Mouse (Mus musculus) small intestine, adult 2 months (tissue): ENCODE measurements around the gene H2-DMa. TPM values are rescaled to one million over a fixed set of nuclear protein-coding genes. Genes with fewer than 3 reads are reported as not detected.

ENCODE experiments used
- H3K27ac ChIP-seq: fragments of 200-500 bp; 2 replicates; pipeline ENCODE4 v1.5.1; 2012; ENCODE audit warnings: low read depth, low read length, control low read depth, inconsistent platforms; ENCODE audit not compliant: insufficient read depth
- H3K27me3 ChIP-seq: fragments of 200-500 bp; 2 replicates; pipeline ENCODE4 v1.6.1; 2012; ENCODE audit warnings: mild to moderate bottlenecking, moderate library complexity, low read length, inconsistent platforms; ENCODE audit not compliant: control insufficient read depth, insufficient read depth
- H3K36me3 ChIP-seq: fragments of 200-500 bp; 2 replicates; pipeline ENCODE4 v1.6.1; 2012; ENCODE audit warnings: mild to moderate bottlenecking, low read length, control low read depth, inconsistent platforms; ENCODE audit not compliant: control insufficient read depth, insufficient read depth
- H3K4me1 ChIP-seq: fragments of 200-500 bp; 2 replicates; pipeline ENCODE4 v1.6.1; 2012; ENCODE audit warnings: low read length, inconsistent platforms, mixed read lengths; ENCODE audit not compliant: control insufficient read depth, insufficient read depth, insufficient read length
- H3K4me3 ChIP-seq: fragments of 200-500 bp; 2 replicates; pipeline ENCODE4 v1.5.1; 2012; ENCODE audit warnings: low read depth, mild to moderate bottlenecking, control low read depth, inconsistent platforms, low read length, moderate library complexity
- CTCF ChIP-seq: fragments of 200-500 bp; IDR thresholded peaks from 2 replicates; pipeline ENCODE4 v1.5.1; 2012; ENCODE audit warnings: low read depth, mild to moderate bottlenecking, control low read depth, inconsistent platforms, low read length, moderate library complexity, mixed read lengths; ENCODE audit not compliant: insufficient replicate concordance, insufficient read length; ENCODE audit errors: extremely low read depth
- POLR2A ChIP-seq: fragments of 200-500 bp; IDR thresholded peaks from 2 replicates; pipeline ENCODE4 v1.6.1; 2012; ENCODE audit warnings: low read depth, mild to moderate bottlenecking, control low read depth, inconsistent platforms, low read length, moderate library complexity
- WGBS: fragments of 180-500 bp; shearing (Covaris S2); methylation state at CpG from one replicate; pipeline ENCODE4 v1.1.7; 2018; 5-methylcytosine and 5-hydroxymethylcytosine counted together
- polyA plus RNA-seq: library from polyadenylated mRNA; depleted of rRNA; stranded (reverse); fragments of >200 nt; gene quantifications from 2 replicates; pipeline ENCODE4 v1.2.3, GENCODE M21; 2012

H2-DMa gene
- polyA plus RNA-seq, 1 experiment, result 169 TPM

DNA sequence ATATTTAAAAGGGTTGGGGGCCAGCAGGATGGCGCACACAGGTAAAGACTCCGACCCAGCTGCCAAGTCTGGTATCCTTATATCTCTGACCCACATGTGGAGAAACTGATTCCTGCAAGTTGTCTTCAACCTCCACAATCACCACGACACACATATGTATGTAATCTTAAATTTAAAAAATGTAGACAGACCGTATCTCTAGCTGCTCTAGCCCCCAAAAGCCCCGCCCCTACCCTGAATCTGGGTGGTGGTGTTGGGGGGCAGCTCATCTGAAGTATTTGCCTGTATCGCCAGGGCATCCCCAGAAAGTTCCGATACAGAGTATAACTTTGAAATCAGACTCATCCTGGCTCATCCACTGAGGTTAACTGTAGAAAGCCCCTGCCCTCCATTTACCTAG lies 12.8 kb upstream of the H2-DMa start:
- no peak overlapping the region for H3K4me3 ChIP-seq
- H3K36me3 ChIP-seq, result peaks cover 12% of the 10 kb centered on the region
- 89% methylated on average over 7 of the region's 7 CpGs for WGBS
- TF ChIP-seq CTCF, result no peak
- H3K4me1 ChIP-seq, result peaks cover 6% of the 10 kb centered on the region; the same call in 1 of the 2 replicates
- no peak overlapping the region for H3K27ac ChIP-seq
- H3K27me3 ChIP-seq, result no peaks in the 10 kb centered on the region

DNA sequence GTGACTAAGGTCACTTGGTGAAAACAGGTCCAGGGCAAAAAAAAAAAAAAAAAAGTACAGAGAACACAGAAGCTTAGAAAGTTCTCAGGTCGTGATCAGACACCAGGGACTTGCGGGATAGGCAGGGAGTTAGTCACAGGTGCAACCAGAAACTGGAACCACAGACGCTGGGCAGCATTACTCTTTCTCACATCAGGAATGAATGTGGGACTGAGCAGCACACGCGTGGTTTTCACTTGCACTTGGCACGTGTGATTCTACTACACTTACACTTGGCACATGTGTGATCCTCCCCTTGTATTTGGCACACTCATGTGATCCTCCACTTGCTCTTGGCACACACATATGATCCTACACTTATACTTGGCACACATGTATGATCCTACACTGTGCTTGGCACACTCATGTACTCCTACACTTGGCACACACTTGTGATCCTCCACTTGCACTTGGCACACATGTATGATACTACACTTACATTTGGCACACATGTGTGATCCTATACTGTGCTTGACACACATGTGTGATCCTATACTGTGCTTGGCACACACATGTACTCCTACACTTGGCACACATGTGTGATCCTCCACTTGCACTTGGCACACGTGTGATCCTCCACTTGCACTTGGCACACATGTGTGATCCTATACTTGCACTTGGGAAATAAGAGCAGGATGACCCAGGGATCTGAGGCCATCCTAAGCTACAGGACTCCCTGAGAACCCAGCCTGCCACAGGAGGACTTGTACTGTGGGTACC lies 12.1 kb upstream of the H2-DMa start:
- WGBS, result 68% methylated on average over 7 of the region's 7 CpGs
- Histone ChIP-seq H3K27me3 (no peaks in the 10 kb centered on the region), H3K27ac (no peak overlapping the region), H3K36me3 (peaks cover 19% of the 10 kb centered on the region), H3K4me1 (peaks cover under 1% of the 10 kb centered on the region; the same call in 1 of the 2 replicates), H3K4me3 (no peak overlapping the region)
- TF ChIP-seq POLR2A (no peak), CTCF (no peak)

DNA sequence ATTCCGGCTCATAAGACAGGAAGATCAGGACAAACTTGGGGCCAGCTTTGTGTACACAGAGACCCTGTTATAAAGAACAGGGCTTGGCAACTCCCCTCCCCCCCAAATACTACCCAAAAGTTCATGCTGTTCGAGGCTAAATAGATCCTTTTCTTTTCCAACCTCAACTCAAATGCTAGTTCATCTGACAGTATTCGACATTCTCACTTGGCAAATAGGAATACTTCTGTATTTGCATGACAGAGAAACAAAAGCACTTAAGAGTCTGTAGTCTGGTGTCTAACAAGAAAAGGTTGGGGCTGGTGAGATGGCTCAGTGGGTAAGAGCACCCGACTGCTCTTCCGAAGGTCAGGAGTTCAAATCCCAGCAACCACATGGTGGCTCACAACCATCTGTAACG lies 10.9 kb upstream of the H2-DMa start:
- Histone ChIP-seq H3K36me3 (peaks cover 31% of the 10 kb centered on the region), H3K4me1 (no peaks in the 10 kb centered on the region), H3K4me3 (no peak overlapping the region), H3K27ac (no peak overlapping the region), H3K27me3 (no peaks in the 10 kb centered on the region)
- TF ChIP-seq POLR2A, result no peak
- no peak for TF ChIP-seq CTCF
- 86% methylated on average over 5 of the region's 6 CpGs for WGBS

DNA sequence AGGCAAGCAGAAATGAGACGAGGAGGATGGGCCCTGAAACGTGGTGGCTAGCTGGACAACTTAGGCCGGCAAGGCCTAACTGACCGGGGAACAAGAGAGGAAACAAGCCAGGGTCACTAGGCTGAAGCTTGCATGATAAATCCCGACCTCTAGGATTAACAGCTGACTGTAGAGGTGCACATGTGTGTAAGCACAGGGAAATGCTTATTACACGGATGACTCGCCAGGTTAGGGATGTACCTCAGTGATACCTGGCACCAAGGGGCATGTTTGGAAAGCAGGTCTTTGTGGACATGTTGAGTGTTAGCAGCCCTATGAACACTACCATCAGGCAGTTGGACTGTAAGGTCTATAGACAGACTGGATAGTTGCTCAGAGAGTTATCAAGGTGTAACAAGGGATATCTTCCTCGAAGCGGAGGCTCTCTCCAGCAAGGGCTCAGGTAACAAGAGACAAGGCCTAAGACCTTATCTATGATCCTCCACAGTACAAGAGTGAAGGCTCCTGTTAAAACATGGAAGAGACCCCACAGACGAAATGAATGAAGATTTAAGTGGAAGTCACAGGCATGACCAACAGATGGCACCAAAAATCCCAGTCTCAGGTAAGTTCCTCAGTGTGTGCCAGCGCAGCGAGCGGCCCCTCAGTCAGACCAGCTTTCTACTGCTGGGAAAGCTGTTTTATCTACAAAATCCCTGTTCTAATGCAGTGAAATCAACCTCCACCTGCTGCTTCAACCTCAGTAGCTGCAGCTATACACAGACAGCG lies 10.1 kb upstream of the H2-DMa start:
- Histone ChIP-seq H3K4me1 (no peaks in the 10 kb centered on the region), H3K4me3 (no peak overlapping the region), H3K27me3 (no peaks in the 10 kb centered on the region), H3K27ac (no peak overlapping the region), H3K36me3 (peaks cover 38% of the 10 kb centered on the region)
- WGBS, result 75% methylated on average over 14 of the region's 14 CpGs
- TF ChIP-seq POLR2A (no peak), CTCF (peak; percentile 20; the same call in 1 of the 2 replicates)

DNA sequence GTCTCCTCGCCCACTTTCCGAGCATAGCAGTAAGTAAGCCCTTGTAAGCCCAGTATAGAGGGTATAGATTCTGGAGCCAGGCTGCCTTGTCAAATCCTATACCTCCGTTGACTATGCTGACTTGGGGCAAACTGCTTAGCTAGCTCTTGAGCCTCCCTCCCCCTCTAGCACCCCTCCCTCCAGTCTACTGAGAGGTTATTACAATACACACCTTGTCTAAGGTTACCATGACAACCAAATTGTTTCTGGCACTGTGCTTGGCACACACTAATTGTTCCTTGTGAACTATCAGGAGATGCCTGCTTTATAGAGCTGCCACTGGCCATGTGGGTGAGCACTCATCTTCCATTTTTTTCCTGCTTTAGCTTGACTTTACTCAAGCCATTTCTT lies 9.5 kb upstream of the H2-DMa start:
- WGBS, result 56% methylated on average over 3 of the region's 3 CpGs
- TF ChIP-seq POLR2A (no peak), CTCF (no peak)
- Histone ChIP-seq H3K27me3 (no peaks in the 10 kb centered on the region), H3K27ac (no peak overlapping the region), H3K4me1 (no peaks in the 10 kb centered on the region), H3K4me3 (no peak overlapping the region), H3K36me3 (peaks cover 44% of the 10 kb centered on the region)

DNA sequence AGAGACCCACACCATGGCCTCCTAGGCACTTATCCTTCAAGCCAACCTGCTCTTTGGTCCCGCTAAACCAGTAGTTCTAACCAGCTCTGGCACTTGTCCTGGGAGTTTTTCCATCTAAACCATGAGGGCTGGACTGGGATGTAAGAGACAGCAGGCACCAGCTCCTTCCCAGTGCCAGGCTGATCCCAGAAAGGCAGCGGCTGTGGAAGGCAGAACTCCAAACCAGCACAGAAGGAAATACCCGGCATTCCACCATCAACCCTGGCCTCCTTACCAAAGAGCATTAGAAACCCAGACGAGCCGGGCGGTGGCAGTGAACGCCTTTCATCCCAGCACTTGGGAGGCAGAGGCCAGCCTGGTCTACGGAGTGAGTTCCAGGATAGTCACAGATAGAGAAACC lies 9.0 kb upstream of the H2-DMa start:
- TF ChIP-seq CTCF (no peak), POLR2A (no peak)
- WGBS, result 37% methylated on average over 8 of the region's 8 CpGs
- Histone ChIP-seq H3K27ac (no peak overlapping the region), H3K27me3 (no peaks in the 10 kb centered on the region), H3K4me3 (no peak overlapping the region), H3K4me1 (no peaks in the 10 kb centered on the region), H3K36me3 (peaks cover 49% of the 10 kb centered on the region)

DNA sequence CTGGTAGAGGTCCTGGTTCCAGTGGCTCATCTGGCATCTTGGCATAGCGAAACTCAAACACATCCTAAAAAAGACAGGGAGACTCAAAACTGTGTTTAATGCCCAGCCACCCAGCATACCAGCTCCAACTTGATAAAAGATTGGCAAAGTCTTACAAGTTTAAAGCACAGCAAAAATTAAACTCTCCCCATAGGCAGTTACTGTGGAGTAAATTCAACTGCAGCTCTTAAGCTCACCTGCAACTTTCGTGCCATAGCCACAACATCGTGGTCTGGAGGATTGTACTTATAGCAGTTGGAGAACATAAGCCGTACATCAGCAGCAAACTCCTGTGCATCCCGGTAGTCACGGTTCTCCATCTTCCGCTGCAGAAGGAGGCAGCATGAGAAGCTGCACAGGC lies 5.2 kb upstream of the H2-DMa start:
- 80% methylated on average over 7 of the region's 7 CpGs for WGBS
- TF ChIP-seq CTCF (no peak), POLR2A (no peak)
- Histone ChIP-seq H3K36me3 (peaks cover 79% of the 10 kb centered on the region), H3K4me1 (peaks cover 7% of the 10 kb centered on the region; the same call in 1 of the 2 replicates), H3K27ac (no peak overlapping the region), H3K4me3 (no peak overlapping the region), H3K27me3 (no peaks in the 10 kb centered on the region)
